Mouse (Mus musculus): Measurements from ENCODE around the gene Rpl28. TPM values are rescaled to one million over a fixed set of nuclear protein-coding genes. Genes with fewer than 3 reads are reported as not detected.

Rpl28 gene
- total RNA-seq (2021), result 100 to 1,000 TPM; 454 to 487 TPM

DNA sequence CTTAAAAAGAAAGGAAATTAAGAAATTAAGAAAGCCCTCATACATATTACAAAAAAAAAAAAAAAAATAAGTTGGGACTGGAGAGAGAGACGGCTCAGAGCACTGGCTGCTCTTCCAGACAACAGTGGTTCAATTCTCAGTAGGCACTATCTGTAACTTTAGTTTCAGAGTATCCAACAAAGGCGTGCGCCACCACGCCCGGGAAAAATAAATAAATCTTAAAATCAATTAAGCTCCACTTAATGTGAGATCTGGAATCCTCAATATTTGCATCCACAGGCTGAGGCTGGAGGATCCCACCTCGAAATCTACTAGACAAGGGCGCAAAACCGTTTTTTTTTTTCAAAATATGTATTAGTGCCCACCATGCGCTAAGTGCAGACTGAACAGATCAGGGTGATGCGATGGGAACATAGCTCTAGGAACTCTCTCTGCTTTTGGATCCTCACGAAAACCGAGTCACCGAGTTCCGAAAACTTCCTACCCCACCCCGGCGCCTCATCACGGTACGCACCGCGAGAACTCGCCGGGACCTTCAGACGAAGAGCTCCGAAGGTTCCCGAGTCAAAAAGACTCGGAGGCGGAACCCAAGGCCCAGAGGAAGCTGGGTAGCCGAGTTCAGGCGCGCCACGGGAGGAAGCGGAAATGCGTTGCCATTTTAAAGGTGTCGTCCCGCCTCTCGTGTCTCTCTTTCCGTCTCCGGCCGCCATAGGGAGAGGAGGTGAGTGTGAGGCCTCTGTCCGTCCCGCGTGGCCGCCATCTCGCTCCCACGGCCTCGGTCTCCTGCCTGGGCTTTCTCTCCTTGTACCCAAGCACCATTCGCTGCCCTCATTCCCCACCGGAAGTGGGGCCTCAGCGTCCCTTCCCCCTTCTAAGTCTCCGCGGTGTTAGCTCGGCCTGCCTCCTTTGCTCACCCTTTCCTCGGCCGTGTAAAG lies at the start of gene Rpl28:
Gene Rpl28 (plus strand): TSS at position 597 of the 935 bp plus-strand sequence.
- DNase-seq, result peak; percentile 94 to 95

DNA sequence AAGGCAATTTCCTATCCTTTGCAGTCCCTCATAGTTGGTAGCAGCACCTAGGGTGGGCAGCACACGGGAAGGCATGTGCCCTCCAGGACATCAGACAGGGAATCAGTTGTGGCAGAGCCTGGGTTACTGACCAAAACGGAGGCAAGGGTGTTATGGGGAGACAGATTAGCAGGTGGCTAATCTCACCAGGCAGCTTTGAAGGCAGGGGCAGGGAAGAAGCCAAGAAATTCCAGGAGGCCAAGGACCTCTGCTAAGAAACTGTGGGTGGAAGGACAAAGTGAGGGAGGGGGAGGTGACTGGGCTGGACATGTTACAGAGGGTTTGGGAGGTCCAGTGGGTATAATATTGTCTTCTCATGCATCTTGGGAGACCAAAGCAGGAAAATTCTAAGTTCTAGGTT lies 49.3 kb upstream of the Rpl28 start:
- no peak for DNase-seq

DNA sequence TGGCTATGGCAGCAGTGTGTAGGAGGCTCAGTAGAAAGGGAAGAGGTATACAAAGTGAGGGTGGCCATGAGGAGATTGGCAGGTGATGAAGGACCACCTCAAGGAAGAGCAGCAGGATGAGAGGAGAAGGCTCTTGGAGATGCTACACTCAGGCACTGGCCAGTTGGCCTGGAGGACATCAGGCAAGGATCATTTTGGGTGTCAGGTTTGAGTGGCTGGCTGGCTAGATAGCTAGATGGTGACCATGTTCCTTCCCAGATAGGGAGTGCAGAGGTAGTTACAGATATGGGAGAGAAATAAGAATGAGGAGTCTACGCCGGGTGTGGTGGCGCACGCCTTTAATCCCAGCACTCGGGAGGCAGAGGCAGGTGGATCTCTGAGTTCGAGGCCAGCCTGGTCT lies 47.8 kb upstream of the Rpl28 start:
- no peak for DNase-seq

DNA sequence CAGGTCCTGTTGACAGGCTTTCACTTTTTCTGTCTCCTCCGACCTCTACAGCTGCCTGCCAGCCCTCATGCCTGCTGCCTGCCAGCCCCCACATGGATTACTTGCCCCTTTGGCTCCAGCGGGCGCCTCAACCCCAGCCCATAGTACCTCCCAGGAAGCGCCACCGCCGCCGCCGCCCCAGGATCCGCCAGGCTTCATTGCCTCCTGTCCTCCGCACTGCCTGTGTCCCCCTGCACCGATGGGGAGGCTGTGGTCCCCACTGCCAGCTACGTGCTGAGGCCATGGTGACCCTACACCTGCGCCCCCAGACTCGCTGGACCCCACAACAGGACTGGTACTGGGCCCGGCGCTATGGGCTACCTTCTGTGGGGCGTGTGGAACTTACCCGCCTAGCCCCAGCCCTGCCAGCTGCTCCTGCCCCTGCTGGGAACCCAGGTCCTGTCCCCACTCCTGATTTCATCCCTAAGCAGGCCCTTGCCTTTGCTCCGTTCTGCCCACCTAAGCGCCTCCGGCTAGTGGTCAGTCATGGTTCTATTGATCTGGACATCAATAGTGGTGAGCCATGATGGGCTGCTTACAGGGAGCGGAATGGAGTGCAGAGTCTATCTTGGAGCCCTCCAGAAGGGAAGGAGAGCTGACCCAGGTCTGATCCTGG lies 46.2 kb upstream of the Rpl28 start:
- no peak for DNase-seq

DNA sequence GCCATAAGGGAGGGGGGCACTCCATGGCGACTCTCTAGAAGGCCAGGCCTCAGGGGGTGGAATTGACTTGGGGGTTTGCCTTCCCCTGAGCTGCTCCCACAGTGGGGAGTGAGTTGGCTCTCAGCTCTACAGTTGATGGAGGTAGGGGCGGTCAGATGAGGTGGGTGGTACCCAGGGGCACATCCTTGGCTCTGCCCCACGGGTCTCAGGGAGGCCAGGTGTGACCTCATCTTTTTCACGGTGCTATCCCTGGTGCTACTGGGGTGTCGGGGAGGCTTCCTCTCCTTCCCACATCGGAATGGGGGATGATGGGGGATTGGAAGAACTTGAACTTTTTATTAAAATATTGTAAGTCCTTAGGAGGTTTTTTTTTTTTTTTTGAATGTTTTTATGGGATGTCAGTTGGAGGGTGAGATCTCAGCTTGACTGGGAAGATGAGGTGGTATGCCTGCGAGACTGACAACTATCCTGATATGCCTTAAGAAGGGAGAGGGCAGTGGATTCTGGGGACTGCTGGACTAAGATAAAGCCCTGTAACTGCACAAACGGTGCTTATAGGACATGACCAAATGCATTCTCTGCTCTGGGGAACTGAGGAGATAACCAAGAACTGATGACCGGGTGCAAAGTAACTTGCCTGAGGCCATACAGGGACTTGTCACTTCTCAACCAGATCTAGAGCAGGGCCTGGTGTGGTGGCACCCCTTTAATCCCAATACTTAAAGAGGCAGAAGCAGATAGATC lies 45.3 kb upstream of the Rpl28 start:
- DNase-seq, result no peak

DNA sequence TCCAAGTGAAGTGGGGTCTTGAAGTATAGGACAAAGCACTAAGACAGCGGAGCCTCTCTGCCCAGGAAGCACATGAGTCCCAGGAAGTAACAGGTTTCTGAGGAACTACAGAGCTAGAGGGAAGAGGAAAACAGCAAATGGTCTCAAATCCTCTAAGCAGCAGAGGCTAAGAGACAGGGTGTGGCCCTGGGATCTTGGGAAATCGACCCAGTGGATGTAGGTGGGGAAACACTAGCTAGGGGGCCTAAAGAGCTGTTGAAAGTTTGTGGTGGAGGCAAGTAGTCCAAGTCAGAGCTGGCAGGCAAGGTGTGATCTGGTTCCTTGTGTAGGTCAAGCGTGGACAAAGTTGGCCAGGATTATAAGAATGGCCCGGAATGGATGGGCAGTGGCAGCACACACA lies 44.4 kb upstream of the Rpl28 start:
- no peak for DNase-seq

DNA sequence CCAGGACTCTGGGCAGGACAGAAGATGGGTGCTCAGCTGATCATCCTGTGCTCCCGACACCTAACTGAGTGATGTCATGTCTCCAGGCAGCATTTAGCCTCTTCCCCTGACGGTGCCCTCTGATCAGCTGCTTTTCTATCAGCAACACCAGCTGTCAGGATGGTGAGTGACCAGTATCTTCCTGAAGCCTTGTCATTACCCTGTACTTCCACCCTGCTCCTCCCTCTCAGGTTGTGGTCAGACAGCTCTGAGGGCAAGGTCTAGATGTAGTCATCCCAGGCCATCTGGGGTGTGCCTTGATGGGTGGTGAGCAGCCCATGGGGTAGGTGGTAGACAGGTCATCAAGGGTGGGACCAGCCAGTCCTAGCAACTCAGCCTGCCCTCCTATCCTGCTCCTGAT lies 43.5 kb upstream of the Rpl28 start:
- DNase-seq, result no peak

DNA sequence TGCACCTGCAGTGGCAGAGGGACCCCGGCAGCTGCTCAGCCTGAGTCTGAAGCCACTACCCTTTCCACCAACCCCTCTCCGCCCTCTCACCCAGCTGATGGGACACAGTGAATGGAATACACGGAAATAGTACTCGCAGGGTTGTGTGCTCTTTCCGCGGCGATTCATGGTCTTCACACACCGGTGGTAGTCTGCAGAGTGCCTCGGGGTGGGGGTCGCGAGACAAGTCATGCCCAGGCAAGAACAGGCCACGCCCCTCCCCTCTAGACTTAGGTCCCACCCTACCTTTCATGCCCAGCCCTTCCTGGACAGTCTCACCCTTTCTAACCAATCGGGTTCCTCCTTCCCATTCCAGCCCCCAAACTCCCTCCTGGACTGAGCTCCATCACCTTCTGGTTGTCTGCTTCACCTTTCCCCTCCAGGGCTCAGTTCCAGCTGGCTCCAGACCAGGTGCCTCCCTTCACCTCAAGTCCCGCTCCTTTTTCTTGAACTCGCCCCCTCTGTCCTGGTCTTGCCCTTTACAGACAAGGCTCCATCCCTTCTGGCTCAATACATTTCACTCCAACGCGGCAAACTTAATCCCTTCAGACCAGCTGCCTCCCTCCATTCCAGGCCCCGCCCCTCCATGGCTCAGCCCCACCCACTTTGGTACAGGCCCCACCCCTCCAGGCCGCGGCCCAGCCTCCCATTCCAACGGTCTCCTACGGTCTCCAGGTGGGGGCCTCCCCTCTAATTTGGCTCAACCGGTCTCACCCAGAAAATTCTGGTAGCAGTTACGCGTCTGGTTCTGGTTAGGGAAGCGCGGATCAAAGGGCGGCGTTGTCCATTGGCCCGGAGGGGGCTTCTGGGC lies 40.5 kb upstream of the Rpl28 start:
- no peak for DNase-seq

DNA sequence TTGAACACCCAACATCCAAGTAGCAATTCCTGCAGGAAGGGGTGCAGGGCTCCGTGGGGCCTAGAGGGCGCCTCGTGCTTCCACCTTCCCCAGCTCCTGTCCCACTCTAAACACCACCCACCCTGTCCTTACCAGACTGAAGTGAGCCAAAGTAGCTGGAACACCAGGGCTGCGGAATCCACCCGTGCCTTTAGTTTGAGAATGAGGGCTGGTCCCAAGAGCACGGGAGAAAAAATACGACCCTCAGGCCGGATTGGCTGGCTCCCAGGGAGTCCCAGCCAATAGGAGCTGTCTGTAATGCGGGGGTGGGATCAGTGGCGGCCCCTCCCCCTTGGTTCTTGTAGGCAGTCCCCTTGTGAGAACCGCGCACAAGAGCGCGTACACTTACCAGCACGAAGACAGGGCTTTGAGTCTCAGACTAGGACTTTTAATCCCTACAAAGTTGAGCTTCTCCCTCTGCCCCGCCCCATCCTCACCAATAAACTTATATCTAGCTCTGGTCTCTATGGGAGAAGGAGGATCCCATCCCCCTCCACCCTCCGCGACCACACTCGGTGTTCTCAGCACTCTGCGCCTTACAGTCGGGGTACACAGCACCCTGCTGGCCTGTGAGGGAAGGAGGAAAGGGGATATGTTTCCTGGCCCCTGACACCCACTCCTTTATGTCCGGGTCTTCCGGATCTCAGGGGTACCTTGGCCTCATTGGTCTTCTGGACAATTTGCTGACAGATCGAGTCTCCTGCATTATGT lies 39.7 kb upstream of the Rpl28 start, which contains the start of gene Cox6b2:
Gene Cox6b2 (minus strand): TSS at position 274 of the 750 bp plus-strand sequence.
- peak in 1 of 2 experiments; percentile 44 for DNase-seq

DNA sequence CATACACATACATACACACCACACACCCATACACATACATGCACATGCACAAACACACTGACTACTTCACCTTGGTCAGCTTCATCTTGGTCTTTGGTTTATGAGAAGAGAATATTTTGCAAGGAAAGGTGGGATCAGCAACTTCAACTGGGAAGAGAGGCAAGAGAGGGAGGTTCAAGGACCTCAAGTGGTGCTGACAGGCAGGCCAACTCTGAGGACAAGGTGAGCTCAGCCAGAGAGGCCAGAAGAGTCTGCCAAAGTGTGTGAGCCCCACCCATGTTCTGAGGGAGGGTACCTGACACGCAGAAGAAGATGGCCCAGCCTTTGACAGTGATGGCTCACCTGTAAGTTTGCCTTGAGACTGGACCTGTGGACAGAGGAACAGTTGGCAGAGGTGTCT lies 33.0 kb upstream of the Rpl28 start:
- DNase-seq, result no peak

DNA sequence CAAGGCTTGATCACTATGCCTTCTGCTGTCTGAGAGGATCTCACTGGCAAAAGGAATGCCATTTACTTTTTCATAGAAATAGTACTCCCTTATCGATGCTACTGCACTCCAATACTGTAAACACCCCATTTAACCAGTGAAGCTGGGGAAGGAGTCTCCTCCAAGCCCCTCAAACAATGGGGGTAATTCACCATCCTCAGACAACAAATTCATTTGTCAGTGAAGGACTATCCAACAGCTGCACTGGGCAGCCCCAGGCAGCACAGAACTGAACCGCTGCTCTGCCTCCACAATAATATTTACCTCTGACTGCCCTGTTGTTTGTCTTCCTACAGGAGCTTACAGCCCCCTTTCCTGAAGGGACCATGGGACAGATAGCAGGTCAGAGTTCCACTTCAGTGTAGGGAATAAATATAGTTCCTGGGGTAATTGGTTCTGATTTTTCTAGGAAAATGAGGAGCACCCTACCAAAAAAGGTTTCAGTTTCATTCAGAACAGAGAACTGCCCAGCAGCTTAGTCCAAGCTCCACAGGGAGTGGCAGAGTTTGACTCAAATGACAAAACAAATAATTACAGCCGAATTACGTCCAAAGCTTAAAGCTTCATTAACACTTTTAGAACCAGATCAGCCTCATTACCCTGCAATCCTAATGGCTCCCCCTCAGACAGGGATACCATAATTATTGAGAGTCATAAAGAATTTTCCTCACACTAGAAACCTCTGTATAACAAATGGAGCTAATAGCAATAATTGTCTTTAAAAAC lies 27.5 kb upstream of the Rpl28 start:
- no peak for DNase-seq

DNA sequence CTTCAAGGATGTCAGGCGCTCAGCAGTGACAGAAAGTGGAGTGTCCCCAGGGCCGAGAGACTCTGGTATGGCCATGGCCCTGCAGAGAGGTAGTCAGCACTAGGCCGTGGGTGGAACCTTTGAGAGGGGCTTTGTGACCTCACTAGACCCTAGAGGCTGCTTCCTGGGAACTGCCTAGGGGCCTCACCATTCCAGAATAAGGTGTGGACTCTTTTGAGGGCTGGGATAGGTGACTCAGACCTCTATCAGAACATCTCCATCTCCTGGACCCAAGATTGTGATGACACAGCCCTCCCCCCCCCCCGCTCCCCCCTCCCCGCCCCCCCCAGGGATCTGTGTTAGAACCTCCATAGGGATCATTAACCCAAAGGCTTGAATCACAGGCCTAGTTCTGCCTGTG lies 21.5 kb upstream of the Rpl28 start, which contains the start of gene Fam71e2:
Gene Fam71e2 (minus strand): TSS at position 101 of the 400 bp plus-strand sequence.
- DNase-seq, result no peak

DNA sequence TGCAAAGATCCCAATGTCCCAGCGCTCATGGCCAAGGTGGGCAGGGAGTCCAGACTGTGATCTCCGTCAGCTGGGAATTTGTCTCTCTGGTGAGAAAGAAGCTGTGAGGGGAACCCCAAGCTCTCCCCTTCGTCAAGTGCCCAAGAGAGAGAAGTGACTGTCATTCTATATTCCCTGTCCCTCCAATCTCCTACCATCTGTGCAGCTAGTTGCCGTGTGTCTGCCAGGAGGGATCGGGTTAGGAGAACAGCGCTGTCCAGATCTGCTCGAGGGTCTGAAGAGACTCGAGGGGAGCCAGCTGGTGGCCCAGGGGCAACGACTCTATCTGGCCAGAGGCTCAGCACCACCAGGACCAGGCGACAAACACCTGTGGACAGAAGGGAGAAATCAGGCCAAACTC lies 16.5 kb upstream of the Rpl28 start:
- no peak for DNase-seq

DNA sequence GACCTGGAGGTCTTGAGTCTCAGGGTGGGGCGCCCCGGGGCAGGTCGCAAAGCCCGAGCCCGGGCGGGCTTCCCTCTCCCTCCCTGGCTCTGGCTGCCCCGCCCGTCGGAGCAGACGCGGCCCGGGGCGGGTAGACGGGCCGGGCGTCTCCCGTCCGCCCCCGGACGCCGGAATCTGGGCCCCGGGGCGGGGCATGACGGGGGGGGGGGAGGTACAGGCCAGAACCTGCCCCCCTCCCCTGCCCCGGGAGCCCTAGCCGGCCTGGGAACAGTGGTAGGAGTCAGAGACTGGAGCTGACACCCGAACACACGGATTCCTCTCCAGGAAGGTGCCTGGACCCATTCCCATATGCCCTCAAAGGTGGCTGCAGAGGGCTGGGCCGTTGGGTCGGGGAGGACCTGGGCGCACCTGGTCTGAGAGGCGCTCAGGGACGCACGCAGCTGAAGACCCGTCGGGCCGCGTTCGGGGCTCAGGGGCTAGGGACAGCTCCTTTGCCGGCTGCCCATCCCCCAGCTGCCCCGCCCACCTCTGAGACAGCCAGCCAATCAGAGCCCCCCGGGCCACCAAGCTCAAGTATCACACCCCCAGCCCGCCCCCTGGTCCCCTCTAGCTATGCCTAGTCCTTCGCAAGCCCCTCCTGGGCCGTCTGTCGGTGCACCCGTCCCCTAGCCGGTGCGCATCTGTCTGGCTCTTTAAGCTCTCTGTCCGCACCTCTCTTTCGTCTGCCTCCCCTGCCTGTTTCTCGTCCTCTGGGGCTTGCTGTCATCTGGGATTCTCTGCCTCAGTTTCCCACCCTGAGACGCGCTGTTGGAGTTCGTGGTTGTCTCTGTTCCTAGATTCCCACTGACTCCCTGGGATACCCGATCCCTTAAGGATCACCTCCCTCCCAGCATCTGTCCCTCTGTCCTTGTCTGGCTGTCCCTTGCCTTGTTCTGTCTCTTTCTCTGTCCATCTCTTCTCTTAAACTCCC lies 15.5 kb upstream of the Rpl28 start:
- no peak for DNase-seq

DNA sequence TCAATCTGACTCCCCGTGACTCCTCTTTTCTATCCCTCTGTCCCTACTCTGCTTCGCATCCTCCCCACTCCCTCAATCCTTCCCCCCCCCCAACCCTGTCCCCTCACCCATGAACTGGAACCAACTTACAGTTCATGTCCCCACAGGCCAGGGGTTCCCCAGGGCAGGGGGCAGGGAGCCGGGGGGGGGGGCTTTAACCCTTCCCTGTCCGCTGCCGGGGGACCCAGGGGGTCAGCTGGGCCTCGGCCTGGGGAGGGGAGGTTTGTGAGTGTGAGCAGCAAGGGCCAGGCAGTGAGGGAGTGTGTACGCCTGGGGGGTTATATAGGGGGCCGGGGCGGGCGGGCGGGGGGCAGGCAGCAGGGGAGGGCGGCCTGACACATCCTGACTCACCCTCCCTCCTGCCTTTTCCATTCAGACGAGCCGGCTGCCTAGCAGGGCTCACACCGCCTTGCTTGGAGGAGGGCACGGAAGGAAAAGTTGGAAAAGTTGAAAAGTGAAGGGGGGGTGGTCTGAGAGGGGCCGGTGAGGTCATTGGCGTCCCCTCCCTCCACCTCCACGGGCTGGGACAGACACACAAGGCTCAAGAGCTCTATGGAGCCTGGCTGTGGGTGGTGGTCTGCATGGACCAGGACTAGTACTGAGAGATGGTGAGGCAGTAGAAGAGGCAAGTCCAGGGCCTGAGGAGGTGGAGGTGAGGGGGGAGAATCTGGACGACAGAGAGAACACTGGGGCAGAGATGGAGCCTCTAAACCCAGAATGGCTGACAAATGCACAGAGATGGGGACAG lies 14.6 kb upstream of the Rpl28 start:
- DNase-seq, result no peak

DNA sequence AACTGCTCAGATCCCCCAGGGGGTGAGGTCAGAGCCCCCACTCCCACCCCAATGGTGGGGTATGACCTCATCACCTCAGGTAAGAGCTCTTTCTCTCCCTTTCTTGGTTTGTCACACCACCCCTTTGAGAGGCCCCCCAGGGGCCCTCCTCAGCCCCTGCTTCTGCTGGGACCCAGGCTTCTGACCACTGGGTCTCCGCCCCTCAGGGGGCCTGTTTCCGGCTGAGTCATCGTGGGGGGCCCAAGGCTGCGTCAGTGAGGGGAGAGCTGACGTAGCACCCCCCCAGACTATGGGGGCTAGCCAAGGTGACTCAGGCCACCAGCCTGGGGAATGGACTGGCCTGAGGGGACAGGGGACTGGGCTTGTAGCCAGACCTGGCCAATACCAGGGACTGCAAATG lies 12.8 kb upstream of the Rpl28 start:
- DNase-seq, result no peak

DNA sequence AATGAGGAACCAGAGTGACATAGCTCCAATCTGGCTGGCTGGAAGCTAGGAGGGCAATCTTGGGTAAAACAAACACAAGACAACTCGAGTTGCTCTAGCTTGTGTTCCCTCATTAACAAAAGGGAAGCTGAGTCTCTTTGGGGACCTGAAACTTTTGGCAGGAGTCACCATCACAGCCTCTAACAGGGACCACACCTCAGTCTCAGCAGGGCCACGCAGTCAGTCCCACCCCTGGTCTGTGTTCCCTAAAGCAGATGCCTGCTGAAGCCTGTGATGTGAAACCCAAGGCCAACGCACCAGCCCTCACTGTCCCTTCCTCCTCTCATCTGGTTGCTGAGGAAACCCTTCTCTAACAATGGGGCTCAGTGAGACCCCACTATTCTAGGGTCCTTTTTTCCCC lies 10.5 kb upstream of the Rpl28 start:
- DNase-seq, result no peak

DNA sequence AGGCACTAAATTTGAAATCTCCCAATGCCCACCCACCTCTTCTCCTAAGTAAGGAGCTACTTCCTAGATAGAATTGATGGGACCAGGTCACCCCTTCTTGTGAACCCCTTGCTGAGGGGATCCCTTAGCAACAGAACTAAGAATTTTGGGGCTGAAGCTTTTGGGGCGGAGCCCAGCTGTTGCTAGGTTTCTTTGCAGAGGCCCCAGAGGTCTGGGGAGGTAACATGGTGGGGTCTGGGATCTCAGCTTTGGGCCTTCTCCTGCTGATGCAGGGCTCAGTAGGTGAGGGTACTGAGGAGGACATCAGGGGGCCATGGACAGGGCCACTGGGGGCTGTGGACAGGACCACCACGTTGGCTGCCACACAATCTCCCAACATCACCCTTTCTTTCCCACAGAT lies 9.9 kb upstream of the Rpl28 start, which contains the start of the genes Il11 and Tmem190:
Gene Il11 (minus strand): TSS at position 101 of the 400 bp plus-strand sequence.
Gene Tmem190 (plus strand): TSS at position 179 of the 400 bp plus-strand sequence.
- no peak for DNase-seq
